16 mouse cellular contexts compared by ENCODE assay signal in the genomic region with DNA sequence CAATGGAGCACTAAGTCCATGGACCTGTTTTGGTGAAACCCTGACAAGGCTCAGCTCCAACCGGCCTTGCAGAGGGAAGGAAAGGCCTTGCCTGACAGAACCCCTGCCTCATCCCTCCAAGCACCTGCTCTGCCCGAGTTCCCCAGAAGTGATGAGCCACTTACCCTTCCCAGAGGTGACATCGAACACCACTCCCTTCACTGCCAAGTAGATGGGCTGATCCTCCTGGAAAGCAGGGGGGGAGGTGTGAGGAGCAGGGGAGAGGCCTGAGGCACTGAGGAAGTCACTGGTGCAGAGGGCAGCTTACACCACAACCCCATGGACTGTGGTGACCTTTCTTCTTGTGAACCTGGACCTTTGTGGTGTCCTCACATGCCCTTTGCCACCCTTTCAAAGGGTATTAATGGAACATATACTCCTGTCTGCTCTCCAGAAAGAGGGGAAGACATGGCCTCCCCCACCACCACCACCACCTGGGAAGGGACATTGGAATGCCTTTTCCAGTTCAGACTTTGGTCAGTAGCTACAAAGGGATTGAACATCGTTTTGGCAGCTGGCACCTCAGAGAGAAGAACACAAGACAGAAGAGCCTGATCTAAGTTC.
"Had no signal": no experiment of that assay in that cellular context is flagged by ENCODE, and none has a peak within 500 bp of the region (broad histone marks: within the 10 kb centered on the region; RNA-seq: fewer than 3 reads in every experiment).

No protein-coding gene starts in this region.

- H3K9ac ChIP-seq: limb, embryonic 12.5 days; liver, embryonic 15.5 days; midbrain, embryonic 12.5 days; neural tube, embryonic 15.5 days had no signal

- H3K27me3 ChIP-seq: limb, embryonic 12.5 days; midbrain, embryonic 12.5 days; neural tube, embryonic 15.5 days had no signal

- DNase-seq: kidney, postnatal 4 days; liver; lung, adult 2 months; lung, postnatal 36 days; right cerebral cortex, adult 18-20 months; right cerebral cortex, postnatal 25 days; thymus, adult 2 months; thymus, postnatal 25 days had no signal

- ATAC-seq: inflammation-experienced regulatory T-cells, adult 6 months; intestine, postnatal 0 days; lung, postnatal 0 days had no signal

- H3K4me2 ChIP-seq: limb, embryonic 12.5 days; midbrain, embryonic 12.5 days; neural tube, embryonic 15.5 days had no signal

- H3K9me3 ChIP-seq: limb, embryonic 12.5 days; liver, embryonic 15.5 days; midbrain, embryonic 12.5 days; neural tube, embryonic 15.5 days had no signal

- H3K4me1 ChIP-seq: limb, embryonic 12.5 days had no signal

- H3K27ac ChIP-seq: layer of hippocampus, adult 2 months; limb, embryonic 12.5 days; liver, embryonic 15.5 days; midbrain, embryonic 12.5 days; neural tube, embryonic 15.5 days had no signal

- H3K4me3 ChIP-seq: layer of hippocampus, adult 2 months; limb, embryonic 12.5 days; neural tube, embryonic 15.5 days had no signal

- H3K36me3 ChIP-seq: liver, embryonic 15.5 days; midbrain, embryonic 12.5 days had no signal
